Mouse (Mus musculus) left cerebral cortex, adult 8-10 months (tissue): Measurements from ENCODE around the gene Nek6. TPM values are rescaled to one million over a fixed set of nuclear protein-coding genes. Genes with fewer than 3 reads are reported as not detected.
A peak's percentile ranks its signal among the peaks of the same experiment; 100 is the strongest.

Source experiments
- DNase-seq, 2 experiments: peaks; one replicate each; pipeline ENCODE4 v3.0.0; 2022; ENCODE audit warnings: low spot score in 2 of 2
- microRNA-seq, 2 experiments: library from miRNA; unstranded; fragments of <30 nt; microRNA quantifications; one replicate each; pipeline ENCODE4 v1.2.0; 2022
- total RNA-seq, 4 experiments: library from RNA; stranded (reverse); gene quantifications; 2 replicates each; pipeline ENCODE4 v1.2.4; 2022

The Nek6 gene
- total RNA-seq, 4 experiments from 2014 or later = 24.1 to 40.5 (median 31.4) TPM

DNA sequence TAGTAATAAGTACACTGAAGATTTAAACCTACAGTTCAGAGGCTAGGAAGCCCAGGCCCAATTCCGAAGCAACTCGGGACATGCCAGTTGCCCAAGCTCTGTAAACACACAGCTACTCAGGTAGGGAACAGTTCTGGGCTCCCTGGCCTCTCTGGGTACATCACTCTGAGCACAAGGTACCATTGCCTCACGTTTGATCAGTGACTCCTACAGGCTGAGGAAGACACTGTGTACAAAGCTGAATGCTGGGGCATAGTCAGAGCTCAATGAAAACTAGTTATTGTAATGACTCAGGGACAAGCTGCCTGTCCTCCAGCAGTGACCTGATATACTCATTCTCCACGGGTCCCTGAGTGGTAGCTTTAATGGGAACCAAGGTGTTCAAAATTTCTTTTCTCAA is 109.6 kb downstream of the Nek6 start:
- no peak for DNase-seq

- peak; percentile 31 to 60 for DNase-seq
These were observed 110.2 kb downstream of the Nek6 start for GRCm38 (mm10) chr2:38621610-38622021.

- DNase-seq = no peak
These were observed 112.0 kb downstream of the Nek6 start for GRCm38 (mm10) chr2:38623411-38623810.

DNA sequence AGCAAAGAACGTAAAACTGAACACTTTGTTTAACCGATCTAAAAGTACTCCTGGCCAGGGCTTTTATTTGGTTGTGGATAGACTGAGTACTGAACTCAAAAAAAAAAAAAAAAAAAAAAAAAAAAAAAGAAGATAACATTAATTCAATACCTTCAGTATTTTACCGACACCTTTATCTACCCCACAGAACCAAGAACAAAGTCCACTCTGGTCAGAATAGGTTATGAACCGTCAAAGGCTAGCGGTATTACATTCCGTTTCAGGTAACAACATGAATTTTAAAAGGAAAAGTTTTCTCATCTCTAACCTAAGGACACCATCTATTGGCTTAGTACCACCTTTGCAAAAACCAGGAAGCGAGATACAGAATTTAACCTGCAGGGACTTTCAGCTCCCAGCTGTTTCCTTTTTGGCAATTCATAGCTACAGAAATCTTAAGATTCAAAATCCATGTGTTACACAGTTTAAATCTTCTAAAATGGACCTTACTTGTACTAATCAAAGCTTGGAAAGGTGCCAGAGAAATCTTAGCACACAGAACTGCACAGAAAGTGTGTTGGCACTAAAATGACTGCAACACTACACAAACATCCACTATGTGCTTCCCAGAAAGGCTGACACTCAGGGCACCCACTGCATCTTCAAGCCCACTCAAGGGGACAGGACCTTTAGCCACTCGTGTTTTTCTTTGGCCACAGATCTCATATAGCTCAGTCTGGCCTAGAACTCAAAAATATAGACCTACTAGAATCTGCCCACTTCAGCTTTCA is 112.6 kb downstream of the Nek6 start:
- DNase-seq = no peak

- DNase-seq = no peak
These were observed 117.4 kb downstream of the Nek6 start for GRCm38 (mm10) chr2:38628801-38629200.

- DNase-seq = no peak
These were observed 118.0 kb downstream of the Nek6 start for GRCm38 (mm10) chr2:38629451-38629850.

GRCm38 (mm10) chr2:38630574-38630973 is 119.1 kb downstream of the Nek6 start:
- no peak for DNase-seq

- DNase-seq = no peak
These were observed 126.3 kb downstream of the Nek6 start for GRCm38 (mm10) chr2:38637716-38638267.

GRCm38 (mm10) chr2:38641761-38642160 is 130.3 kb downstream of the Nek6 start:
- DNase-seq = no peak

DNA sequence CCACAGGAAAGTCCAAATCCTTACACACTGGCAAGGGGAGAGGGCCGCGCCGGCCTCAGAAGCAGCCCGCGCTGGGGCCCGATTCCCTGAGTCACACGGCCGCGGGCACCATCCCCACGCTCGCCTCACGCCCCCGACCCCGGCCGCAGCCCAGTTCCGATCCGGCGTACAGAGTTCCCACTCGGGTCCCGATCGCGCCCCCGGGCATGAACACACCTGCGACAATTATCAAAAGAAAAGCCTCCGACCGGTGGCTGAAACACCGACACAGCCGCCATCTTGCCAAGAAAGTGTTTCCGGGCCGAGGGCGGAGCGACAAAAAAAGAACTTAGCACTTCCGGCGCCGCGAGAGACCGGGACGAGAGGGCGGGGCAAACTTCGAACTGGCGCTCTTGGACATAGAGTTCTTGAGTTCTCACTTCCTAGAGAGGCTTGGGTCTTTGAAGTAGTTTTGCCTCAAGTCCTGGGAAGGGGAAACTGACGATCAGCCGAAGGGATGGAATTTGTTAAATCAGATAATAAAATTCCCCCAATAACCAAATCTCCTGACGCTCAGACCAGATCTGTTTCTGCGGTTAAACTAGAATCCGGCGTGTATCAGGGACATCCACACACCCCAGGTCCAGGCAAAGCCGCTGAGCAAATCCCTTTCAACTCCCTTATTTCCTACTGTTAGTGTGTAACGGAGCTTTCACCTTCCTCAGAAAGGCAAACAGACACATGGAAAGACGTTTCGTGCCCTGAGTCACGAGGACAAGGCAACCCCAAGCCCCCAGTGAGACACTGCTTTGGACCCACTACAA is 132.4 kb downstream of the Nek6 start, which contains the start of gene Psmb7:
TSS of gene Psmb7 (minus strand) at position 463 of the 803 bp plus-strand sequence.
- peak; percentile 63 to 85 for DNase-seq

Small RNAs within 50 kb of the gene (microRNA-seq; reads per million reads assigned to microRNA genes)
- 0 reads per million in 2 experiments for gene Gm27634

Other genes with a start within 250 kb of the Nek6 start
- 10 to 100 TPM; 80.4 to 89.2 (median 83.8) TPM for gene Dennd1a, start 224.3 kb upstream of the Nek6 start, total RNA-seq
- gene Lhx2, start 172.4 kb upstream of the Nek6 start, total RNA-seq = 10 to 100 TPM; 55.7 to 61.8 (median 58.4) TPM
- 100 to 1,000 TPM; 199 to 208 (median 202) TPM for gene Psmb7, start 132.4 kb downstream of the Nek6 start, total RNA-seq
- under 1 TPM in 3 of 4 experiments, not detected in 1; 0.14 to 0.33 (median 0.27) TPM for gene Nr5a1, start 202.9 kb downstream of the Nek6 start, total RNA-seq